Mouse (Mus musculus): Measurements from ENCODE around the gene Sel1l3. TPM values are rescaled to one million over a fixed set of nuclear protein-coding genes. Genes with fewer than 3 reads are reported as not detected.
A peak's percentile ranks its signal among the peaks of the same experiment; 100 is the strongest.

The Sel1l3 gene
- total and polyA plus RNA-seq, 3 experiments, result 0.28 to 0.76 (median 0.34) TPM

DNA sequence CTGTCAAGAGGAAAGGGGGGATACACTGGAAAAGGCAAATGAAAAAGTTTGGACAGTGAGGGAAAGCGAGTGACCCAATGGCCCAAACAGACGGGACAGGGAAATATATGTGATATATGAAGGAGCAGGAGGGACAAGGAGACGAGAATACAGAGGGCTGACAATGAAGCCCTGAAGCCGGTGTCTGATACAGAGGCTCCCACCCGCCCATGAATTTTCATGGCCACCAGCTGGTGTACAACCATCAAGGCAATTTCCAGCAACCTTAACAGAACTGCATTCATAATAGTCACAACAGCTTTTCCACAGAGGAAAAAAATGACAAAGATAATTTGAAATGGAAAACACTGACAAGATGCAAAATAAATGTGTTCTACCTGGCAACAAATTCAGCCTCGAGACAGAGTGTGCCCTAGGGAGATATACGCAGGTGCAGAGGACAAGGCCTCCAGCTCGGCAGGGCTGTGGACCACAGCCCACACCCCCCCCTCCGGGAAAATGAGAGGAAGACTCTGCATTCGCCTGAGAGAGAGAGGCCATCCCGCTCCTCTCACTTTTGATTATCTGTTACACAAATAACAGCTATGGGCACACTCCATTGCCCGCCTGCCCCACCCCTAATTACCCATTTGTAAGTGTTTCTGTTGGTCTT lies 99.0 kb downstream of the Sel1l3 start:
- no peaks in the 10 kb centered on the region for H3K27me3 ChIP-seq (replicated peaks)
- peaks cover 4% of the 10 kb centered on the region for H3K9me3 ChIP-seq (replicated peaks; ENCODE audit: low read length)
- DNase-seq (ENCODE audit: extremely low read depth), result no peak
- no peak overlapping the region for H3K9ac ChIP-seq (ENCODE audit: insufficient read depth, low read depth)
- dilution Hi-C loops (cut with MboI; ENCODE audit: extremely low pct_ligation_motif_present, extremely low pct_unique_long_range_greater_than_20kb, low sequenced_read_pairs) (no loop called here), in situ Hi-C loops (cut with MboI; ENCODE audit: low pct_ligation_motif_present, low pct_unique_long_range_greater_than_20kb, low sequenced_read_pairs) (no loop called here)
- no peak overlapping the region for H3K27ac ChIP-seq (ENCODE audit: insufficient read depth, low read depth)
- TF ChIP-seq ZC3H11A (IDR thresholded peaks at IDR 0.05; ENCODE audit: low read depth, low read length), result no peak
- TF ChIP-seq JUN (IDR thresholded peaks at IDR 0.05; ENCODE audit: insufficient read depth, low read depth, low read length), result no peak
- TF ChIP-seq ZKSCAN1 (IDR thresholded peaks at IDR 0.05; ENCODE audit: borderline replicate concordance, low read depth, low read length), result no peak
- no peak for TF ChIP-seq NELFE (IDR thresholded peaks at IDR 0.05; ENCODE audit: low read depth, low read length)
- no peak for TF ChIP-seq SIN3A (IDR thresholded peaks at IDR 0.05; ENCODE audit: low read length)
- no peak for TF ChIP-seq E2F4 (IDR thresholded peaks at IDR 0.05; ENCODE audit: insufficient replicate concordance, low read depth, low read length)
- TF ChIP-seq MXI1 (IDR thresholded peaks at IDR 0.05; ENCODE audit: low read depth, low read length), result no peak
- no peak for TF ChIP-seq IRF4 (IDR thresholded peaks at IDR 0.05; ENCODE audit: low read depth, low read length)
- no peak for TF ChIP-seq POLR2AphosphoS2 (IDR thresholded peaks at IDR 0.05; ENCODE audit: low read depth, low read length)
- TF ChIP-seq JUND (conservative IDR thresholded peaks at IDR 0.05; ENCODE audit: low read depth, low read length), result no peak
- TF ChIP-seq MYC (IDR thresholded peaks at IDR 0.05; ENCODE audit: low read depth, low read length), result no peak
- no peak for TF ChIP-seq USF2 (conservative IDR thresholded peaks at IDR 0.05; ENCODE audit: low read depth, low read length)
- TF ChIP-seq NRF1 (IDR thresholded peaks at IDR 0.05; ENCODE audit: low read depth, low read length), result no peak
- H3K36me3 ChIP-seq (replicated peaks in 1 of 2; ENCODE audit: control insufficient read depth in 1 of 2, insufficient read depth in 1 of 2, low read length in 1 of 2), result no peaks in the 10 kb centered on the region
- H3K79me2 ChIP-seq (replicated peaks; ENCODE audit: control insufficient read depth, extremely low read depth, insufficient read depth, poor library complexity, severe bottlenecking), result no peaks in the 10 kb centered on the region
- H3K4me1 ChIP-seq (ENCODE audit: control insufficient read depth in 1 of 2, insufficient read depth in 2 of 2), result peaks cover 0 to 20% of the 10 kb centered on the region in 2 experiments; a peak in 2 of 4 replicates
- H3K4me3 ChIP-seq (replicated peaks in 1 of 3; ENCODE audit: low read depth in 2 of 3, low read length in 2 of 3, poor library complexity in 1 of 3), result no peak overlapping the region
- H3K4me2 ChIP-seq (ENCODE audit: insufficient read depth, low read depth, poor library complexity, severe bottlenecking), result no peak overlapping the region

DNA sequence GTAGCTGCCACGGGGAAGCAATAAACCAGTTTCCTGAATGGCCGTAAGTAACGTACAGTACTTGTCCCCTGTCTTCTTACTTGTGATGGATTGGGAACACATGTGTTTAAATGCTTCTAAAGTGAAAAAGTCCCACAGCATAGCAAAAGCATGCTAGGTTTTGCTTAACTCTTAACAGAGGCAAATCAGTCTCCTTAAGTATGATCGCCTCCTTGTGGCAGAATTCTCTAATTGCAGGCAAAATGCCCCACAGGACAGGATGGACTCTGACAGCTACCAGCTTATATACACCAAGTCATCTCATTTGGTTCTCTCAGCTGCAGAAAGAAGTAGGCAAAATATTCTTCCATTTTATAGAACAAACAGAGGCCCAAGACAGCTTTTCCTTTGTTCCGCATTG lies 100.8 kb downstream of the Sel1l3 start:
- H3K79me2 ChIP-seq (replicated peaks; ENCODE audit: control insufficient read depth, extremely low read depth, insufficient read depth, poor library complexity, severe bottlenecking), result no peaks in the 10 kb centered on the region
- TF ChIP-seq CTCF (conservative IDR thresholded peaks at IDR 0.05 in 1 of 2, IDR thresholded peaks at IDR 0.05 in 1 of 2; ENCODE audit: low read depth in 2 of 2, low read length in 2 of 2) (peak in 1 of 2 experiments; percentile 45; a peak in 3 of 4 replicates), ZKSCAN1 (IDR thresholded peaks at IDR 0.05; ENCODE audit: borderline replicate concordance, low read depth, low read length) (no peak), SMC3 (IDR thresholded peaks at IDR 0.05; ENCODE audit: low read depth, low read length) (peak; percentile 35; the same call in 1 of the 2 replicates), RAD21 (IDR thresholded peaks at IDR 0.05; ENCODE audit: low read depth, low read length) (peak; percentile 26), ZNF384 (IDR thresholded peaks at IDR 0.05; ENCODE audit: low read depth, low read length) (no peak)
- H3K9me3 ChIP-seq (replicated peaks; ENCODE audit: low read length), result peaks cover 4% of the 10 kb centered on the region
- H3K36me3 ChIP-seq (replicated peaks in 1 of 2; ENCODE audit: control insufficient read depth in 1 of 2, insufficient read depth in 1 of 2, low read length in 1 of 2), result no peaks in the 10 kb centered on the region
- H3K4me3 ChIP-seq (replicated peaks in 1 of 3; ENCODE audit: low read depth in 2 of 3, low read length in 2 of 3, poor library complexity in 1 of 3), result no peak overlapping the region
- dilution Hi-C loops (cut with MboI; ENCODE audit: extremely low pct_ligation_motif_present, extremely low pct_unique_long_range_greater_than_20kb, low sequenced_read_pairs), result no loop called here
- DNase-seq (ENCODE audit: extremely low read depth), result no peak
- no peaks in the 10 kb centered on the region for H3K27me3 ChIP-seq (replicated peaks)
- peaks cover 0 to 24% of the 10 kb centered on the region in 2 experiments; a peak in 2 of 4 replicates for H3K4me1 ChIP-seq (ENCODE audit: control insufficient read depth in 1 of 2, insufficient read depth in 2 of 2)
- H3K9ac ChIP-seq (ENCODE audit: insufficient read depth, low read depth), result no peak overlapping the region
- no peak overlapping the region for H3K4me2 ChIP-seq (ENCODE audit: insufficient read depth, low read depth, poor library complexity, severe bottlenecking)
- H3K27ac ChIP-seq (ENCODE audit: insufficient read depth, low read depth), result no peak overlapping the region
- in situ Hi-C loops (cut with MboI; ENCODE audit: low pct_ligation_motif_present, low pct_unique_long_range_greater_than_20kb, low sequenced_read_pairs), result no loop called here

Data from CH12.LX (cell line).